Mouse (Mus musculus): ENCODE results near the gene Dnajb1. TPM values are rescaled to one million over a fixed set of nuclear protein-coding genes. Genes with fewer than 3 reads are reported as not detected.

Gene Dnajb1
- polyA plus RNA-seq, 1 experiment from 2014 or later, result 26.1 TPM

- ATAC-seq, result no peak
Observed at GRCm38 (mm10) chr8:83582226-83582625, 25.8 kb upstream of the Dnajb1 start.

GRCm38 (mm10) chr8:83583236-83583635 lies 24.8 kb upstream of the Dnajb1 start:
- H3K4me3 ChIP-seq (ENCODE audit: low read depth, low read length), result no peak overlapping the region
- 83% methylated on average over 15 of the region's 15 CpGs for WGBS

More at GRCm38 (mm10) chr8:83582226-83582625, 25.8 kb upstream of the Dnajb1 start:
- H3K9me3 ChIP-seq (ENCODE audit: control insufficient read depth), result no peaks in the 10 kb centered on the region
- H3K4me2 ChIP-seq (replicated peaks; ENCODE audit: low read depth), result no peak overlapping the region
- no peaks in the 10 kb centered on the region for H3K27me3 ChIP-seq (replicated peaks; ENCODE audit: control insufficient read depth, insufficient read depth, low read length)
- no peak overlapping the region for H3K9ac ChIP-seq (ENCODE audit: low read depth, low read length)
- no peak overlapping the region for H3K4me3 ChIP-seq (ENCODE audit: low read depth, low read length)
- TF ChIP-seq CTCF (IDR thresholded peaks at IDR 0.05; ENCODE audit: low read depth), result no peak
- H3K27ac ChIP-seq (ENCODE audit: low read depth, low read length), result no peak overlapping the region
- WGBS, result 81% methylated on average over 8 of the region's 8 CpGs
- peaks cover 7% of the 10 kb centered on the region; the same call in 1 of the 2 replicates for H3K4me1 ChIP-seq (replicated peaks; ENCODE audit: control insufficient read depth, insufficient read depth, low read length)
- no peaks in the 10 kb centered on the region; the same call in 1 of the 2 replicates for H3K36me3 ChIP-seq (ENCODE audit: control insufficient read depth, insufficient read depth)

GRCm38 (mm10) chr8:83584771-83585170 lies 23.2 kb upstream of the Dnajb1 start:
- WGBS, result 56% methylated on average over 1 of the region's 1 CpGs
- no peak overlapping the region for H3K4me3 ChIP-seq (ENCODE audit: low read depth, low read length)
- H3K9ac ChIP-seq (ENCODE audit: low read depth, low read length), result no peak overlapping the region
- no peaks in the 10 kb centered on the region for H3K27me3 ChIP-seq (replicated peaks; ENCODE audit: control insufficient read depth, insufficient read depth, low read length)
- no peak for TF ChIP-seq CTCF (IDR thresholded peaks at IDR 0.05; ENCODE audit: low read depth)
- ATAC-seq, result peak; percentile 26
- no peak overlapping the region for H3K4me2 ChIP-seq (replicated peaks; ENCODE audit: low read depth)
- H3K36me3 ChIP-seq (ENCODE audit: control insufficient read depth, insufficient read depth), result peaks cover 7% of the 10 kb centered on the region; the same call in 1 of the 2 replicates
- H3K27ac ChIP-seq (ENCODE audit: low read depth, low read length), result peak overlapping the region; percentile 60; the same call in 1 of the 2 replicates
- no peaks in the 10 kb centered on the region for H3K9me3 ChIP-seq (ENCODE audit: control insufficient read depth)
- 0 out of 2 replicates have a peak, but pooled peaks cover 7% of the 10 kb centered on the region for H3K4me1 ChIP-seq (replicated peaks; ENCODE audit: control insufficient read depth, insufficient read depth, low read length)

More at GRCm38 (mm10) chr8:83583236-83583635, 24.8 kb upstream of the Dnajb1 start:
- no peak overlapping the region for H3K27ac ChIP-seq (ENCODE audit: low read depth, low read length)
- H3K4me2 ChIP-seq (replicated peaks; ENCODE audit: low read depth), result no peak overlapping the region
- no peak overlapping the region for H3K9ac ChIP-seq (ENCODE audit: low read depth, low read length)
- ATAC-seq, result no peak
- peaks cover 4% of the 10 kb centered on the region; the same call in 1 of the 2 replicates for H3K36me3 ChIP-seq (ENCODE audit: control insufficient read depth, insufficient read depth)
- no peaks in the 10 kb centered on the region for H3K27me3 ChIP-seq (replicated peaks; ENCODE audit: control insufficient read depth, insufficient read depth, low read length)
- H3K4me1 ChIP-seq (replicated peaks; ENCODE audit: control insufficient read depth, insufficient read depth, low read length), result 0 out of 2 replicates have a peak, but pooled peaks cover 7% of the 10 kb centered on the region
- TF ChIP-seq CTCF (IDR thresholded peaks at IDR 0.05; ENCODE audit: low read depth), result no peak
- H3K9me3 ChIP-seq (ENCODE audit: control insufficient read depth), result no peaks in the 10 kb centered on the region

- WGBS, result 32% methylated on average over 3 of the region's 3 CpGs
- Histone ChIP-seq H3K4me2 (replicated peaks; ENCODE audit: low read depth) (no peak overlapping the region), H3K36me3 (ENCODE audit: control insufficient read depth, insufficient read depth) (peaks cover 7% of the 10 kb centered on the region; the same call in 1 of the 2 replicates), H3K27me3 (replicated peaks; ENCODE audit: control insufficient read depth, insufficient read depth, low read length) (no peaks in the 10 kb centered on the region), H3K9ac (ENCODE audit: low read depth, low read length) (no peak overlapping the region), H3K27ac (ENCODE audit: low read depth, low read length) (peak overlapping the region; percentile 60), H3K4me1 (replicated peaks; ENCODE audit: control insufficient read depth, insufficient read depth, low read length) (0 out of 2 replicates have a peak, but pooled peaks cover 7% of the 10 kb centered on the region), H3K9me3 (ENCODE audit: control insufficient read depth) (no peaks in the 10 kb centered on the region), H3K4me3 (ENCODE audit: low read depth, low read length) (no peak overlapping the region)
- no peak for TF ChIP-seq CTCF (IDR thresholded peaks at IDR 0.05; ENCODE audit: low read depth)
- ATAC-seq, result peak; percentile 57
Observed at GRCm38 (mm10) chr8:83585333-83585732, 22.7 kb upstream of the Dnajb1 start.

- no peak for ATAC-seq
- Histone ChIP-seq H3K4me1 (replicated peaks; ENCODE audit: control insufficient read depth, insufficient read depth, low read length) (no peaks in the 10 kb centered on the region), H3K4me2 (replicated peaks; ENCODE audit: low read depth) (no peak overlapping the region), H3K27me3 (replicated peaks; ENCODE audit: control insufficient read depth, insufficient read depth, low read length) (no peaks in the 10 kb centered on the region), H3K4me3 (ENCODE audit: low read depth, low read length) (no peak overlapping the region), H3K36me3 (ENCODE audit: control insufficient read depth, insufficient read depth) (peaks cover 7% of the 10 kb centered on the region; the same call in 1 of the 2 replicates), H3K9ac (ENCODE audit: low read depth, low read length) (no peak overlapping the region), H3K9me3 (ENCODE audit: control insufficient read depth) (no peaks in the 10 kb centered on the region), H3K27ac (ENCODE audit: low read depth, low read length) (no peak overlapping the region)
- WGBS, result 68% methylated on average over 6 of the region's 6 CpGs
- TF ChIP-seq CTCF (IDR thresholded peaks at IDR 0.05; ENCODE audit: low read depth), result no peak
Observed at GRCm38 (mm10) chr8:83587644-83588043, 20.3 kb upstream of the Dnajb1 start.

GRCm38 (mm10) chr8:83588886-83589285 lies 19.1 kb upstream of the Dnajb1 start:
- Histone ChIP-seq H3K9me3 (ENCODE audit: control insufficient read depth) (no peaks in the 10 kb centered on the region), H3K4me3 (ENCODE audit: low read depth, low read length) (no peak overlapping the region), H3K36me3 (ENCODE audit: control insufficient read depth, insufficient read depth) (peaks cover 7% of the 10 kb centered on the region; the same call in 1 of the 2 replicates), H3K4me1 (replicated peaks; ENCODE audit: control insufficient read depth, insufficient read depth, low read length) (0 out of 2 replicates have a peak, but pooled peaks cover 5% of the 10 kb centered on the region), H3K9ac (ENCODE audit: low read depth, low read length) (no peak overlapping the region), H3K27ac (ENCODE audit: low read depth, low read length) (no peak overlapping the region), H3K27me3 (replicated peaks; ENCODE audit: control insufficient read depth, insufficient read depth, low read length) (no peaks in the 10 kb centered on the region), H3K4me2 (replicated peaks; ENCODE audit: low read depth) (no peak overlapping the region)
- ATAC-seq, result no peak
- 49% methylated on average over 5 of the region's 5 CpGs for WGBS
- TF ChIP-seq CTCF (IDR thresholded peaks at IDR 0.05; ENCODE audit: low read depth), result no peak

Measured in intestine, postnatal 0 days (tissue).